Comparison of ENCODE assay signal across 8 mouse cellular contexts in genomic region chr8:22411971-22412370, GRCm38 (mm10). TPM values are rescaled to one million over a fixed set of nuclear protein-coding genes. Genes with fewer than 3 reads are reported as not detected.
DNase-seq lines count a peak whose midpoint lies in the region; ATAC-seq lines count a peak whose summit lies in the region.

No protein-coding gene starts in this region.

- H3K27me3 ChIP-seq in neural tube, embryonic 11.5 days (ENCODE audit: control insufficient read depth, insufficient read depth, low read length), result no peaks in the 10 kb centered on the region
- H3K27me3 ChIP-seq in stomach, embryonic 16.5 days (ENCODE audit: control insufficient read depth, insufficient read depth, low read length), result no peaks in the 10 kb centered on the region

- peak overlapping the region; percentile 81 for H3K4me3 ChIP-seq in neural tube, embryonic 11.5 days (ENCODE audit: low read depth, low read length)
- H3K4me3 ChIP-seq in stomach, embryonic 16.5 days (replicated peaks; ENCODE audit: low read length), result peak overlapping the region; percentile 74

- no peaks in the 10 kb centered on the region for H3K9me3 ChIP-seq in neural tube, embryonic 11.5 days (ENCODE audit: control insufficient read depth, low read length)
- H3K9me3 ChIP-seq in stomach, embryonic 16.5 days (replicated peaks; ENCODE audit: control insufficient read depth, low read length), result no peaks in the 10 kb centered on the region

- peaks cover 3% of the 10 kb centered on the region; the same call in 1 of the 2 replicates for H3K36me3 ChIP-seq in neural tube, embryonic 11.5 days (ENCODE audit: control insufficient read depth, insufficient read depth, low read length)
- 0 out of 2 replicates have a peak, but pooled peaks cover 5% of the 10 kb centered on the region for H3K36me3 ChIP-seq in stomach, embryonic 16.5 days (ENCODE audit: control insufficient read depth, insufficient read depth, low read length)

- no peak for DNase-seq in neural tube, embryonic 11.5 days (ENCODE audit: low spot score)
- no peak for DNase-seq in neural tube, embryonic 10.5 days (ENCODE audit: extremely low spot score, low spot score)
- DNase-seq in liver, result peak; percentile 20
- no peak for DNase-seq in cerebellum, postnatal 25 days
- DNase-seq in thymus, postnatal 36 days, result no peak

- 28% methylated on average over 8 of the region's 8 CpGs for WGBS in neural tube, embryonic 11.5 days
- 15% methylated on average over 8 of the region's 8 CpGs for WGBS in stomach, embryonic 16.5 days

- peak overlapping the region; percentile 94 for H3K9ac ChIP-seq in neural tube, embryonic 11.5 days (ENCODE audit: low read length)
- H3K9ac ChIP-seq in stomach, embryonic 16.5 days (ENCODE audit: low read length), result peak overlapping the region; percentile 83

- no peak overlapping the region for H3K27ac ChIP-seq in neural tube, embryonic 11.5 days (ENCODE audit: low read depth, low read length)
- no peak overlapping the region for H3K27ac ChIP-seq in stomach, embryonic 16.5 days (ENCODE audit: low read length)

- peaks cover 6% of the 10 kb centered on the region for H3K4me1 ChIP-seq in neural tube, embryonic 11.5 days (ENCODE audit: control insufficient read depth, insufficient read depth, low read length)
- peaks cover 5% of the 10 kb centered on the region; the same call in 1 of the 2 replicates for H3K4me1 ChIP-seq in stomach, embryonic 16.5 days (ENCODE audit: control insufficient read depth, insufficient read depth, low read length)

- H3K4me2 ChIP-seq in neural tube, embryonic 11.5 days (ENCODE audit: low read depth), result peak overlapping the region; percentile 76
- peak overlapping the region; percentile 70 for H3K4me2 ChIP-seq in stomach, embryonic 16.5 days (ENCODE audit: low read depth, low read length)

- ATAC-seq in neural tube, embryonic 11.5 days (ENCODE audit: insufficient read depth, low FRiP score, low TSS enrichment), result no peak
- ATAC-seq in erythroblast, adult 5-6 weeks (replicated peaks; ENCODE audit: low FRiP score, poor library complexity, severe bottlenecking), result 0 out of 2 replicates have a peak, but pooled peaks have one; percentile 24
- no peak for ATAC-seq in stomach, embryonic 16.5 days (ENCODE audit: insufficient read depth, low FRiP score)
- ATAC-seq in CD4-positive, CD25-positive, alpha-beta regulatory T cell, adult 4 months, result no peak

RNA-seq across cellular contexts. Expression of gene Mrps31, which starts 0.8 kb away (rescaled TPM):
- polyA plus RNA-seq in neural tube, embryonic 11.5 days (2014; fragmentation: Nextera tagmentation; extraction: Ambion mirVana), result 39.4 and 45.0 TPM in 2 replicates
- 0.96 and 4.6 TPM in 2 replicates for total RNA-seq in erythroblast, adult 5-6 weeks (2015; ENCODE audit: low replicate concordance)
- total RNA-seq in erythroblast, adult 5-6 weeks (2017; ENCODE audit: low replicate concordance), result 6.4 and 12.3 TPM in 2 replicates
- 45.7 and 48.8 TPM in 2 replicates for polyA plus RNA-seq in stomach, embryonic 16.5 days (2015; fragmentation: Nextera tagmentation; extraction: Ambion mirVana)
- polyA plus RNA-seq in CD4-positive, CD25-positive, alpha-beta regulatory T cell, adult 4 months (2017; shearing (Covaris generic)), result 10 to 100 TPM; 25.9 to 28.4 TPM

RNA-seq across cellular contexts. Expression of gene Slc25a15, which starts 13.6 kb away (rescaled TPM):
- 15.4 and 16.8 TPM in 2 replicates for polyA plus RNA-seq in neural tube, embryonic 11.5 days (2014; fragmentation: Nextera tagmentation; extraction: Ambion mirVana)
- 1.3 TPM in 1 of 2 replicates, not detected in the other for total RNA-seq in erythroblast, adult 5-6 weeks (2015; ENCODE audit: low replicate concordance)
- total RNA-seq in erythroblast, adult 5-6 weeks (2017; ENCODE audit: low replicate concordance), result 0.85 and 1.5 TPM in 2 replicates
- polyA plus RNA-seq in stomach, embryonic 16.5 days (2015; fragmentation: Nextera tagmentation; extraction: Ambion mirVana), result 34.7 and 37.3 TPM in 2 replicates
- polyA plus RNA-seq in CD4-positive, CD25-positive, alpha-beta regulatory T cell, adult 4 months (2017; shearing (Covaris generic)), result 1 to 10 TPM; 2.0 to 2.3 TPM
